Mouse (Mus musculus): ENCODE results near the gene Gm813.

Gene Gm813

GRCm38 (mm10) chr16:58604680-58605079, 12.1 kb downstream of the Gm813 start:
- no peak for DNase-seq (ENCODE audit: low spot score)

- DNase-seq (ENCODE audit: low spot score): no peak
Observed at GRCm38 (mm10) chr16:58603831-58604230, 12.9 kb downstream of the Gm813 start.

- no peak for DNase-seq (ENCODE audit: low spot score)
Observed at GRCm38 (mm10) chr16:58600846-58601245, 15.9 kb downstream of the Gm813 start.

- no peak for DNase-seq (ENCODE audit: low spot score)
Observed at GRCm38 (mm10) chr16:58591299-58591698, 25.5 kb downstream of the Gm813 start.

GRCm38 (mm10) chr16:58589444-58589843, 27.3 kb downstream of the Gm813 start:
- DNase-seq (ENCODE audit: low spot score): no peak

GRCm38 (mm10) chr16:58573949-58574722, 42.6 kb downstream of the Gm813 start:
- DNase-seq (ENCODE audit: low spot score): no peak

GRCm38 (mm10) chr16:58570694-58571264, 46.0 kb downstream of the Gm813 start:
- DNase-seq (ENCODE audit: low spot score): no peak

Data from embryo, embryonic 10.5 days (tissue).